Mouse (Mus musculus) olfactory bulb, adult 2 months (tissue): ENCODE measurements around the gene Polr2h.

ENCODE experiments used
- CTCF ChIP-seq: fragments of 200-500 bp; IDR thresholded peaks from 2 replicates; pipeline ENCODE4 v1.5.1; 2012; ENCODE audit warnings: low read depth, mild to moderate bottlenecking, low read length, moderate library complexity; ENCODE audit not compliant: insufficient read depth
- POLR2A ChIP-seq: fragments of 200-500 bp; IDR thresholded peaks from 2 replicates; pipeline ENCODE4 v1.6.1; 2012; ENCODE audit warnings: mild to moderate bottlenecking, low read depth, low read length, moderate library complexity; ENCODE audit not compliant: insufficient read depth

DNA sequence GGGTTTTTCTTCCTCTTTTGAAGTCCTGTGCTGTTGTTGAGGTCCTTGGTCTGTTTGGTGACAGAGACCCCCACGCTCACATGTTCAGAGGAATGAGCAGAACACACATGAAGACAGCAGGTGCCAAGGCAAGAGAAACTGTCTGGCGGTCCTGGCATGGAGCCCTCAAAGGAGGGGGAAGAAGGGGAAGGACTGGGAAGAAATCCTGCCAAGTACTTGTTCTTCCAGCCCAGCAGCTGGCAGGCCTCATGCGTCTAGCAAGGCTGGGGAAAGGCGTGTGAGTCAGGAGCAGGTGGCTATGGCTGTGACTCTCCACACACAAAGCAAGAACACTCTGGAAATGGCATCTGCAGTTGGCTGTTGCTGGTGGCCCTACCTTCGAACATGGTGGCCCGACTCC lies 29.2 kb downstream of the Polr2h start:
- TF ChIP-seq POLR2A (no peak), CTCF (no peak)
